Mouse (Mus musculus) lung, embryonic 15.5 days (tissue): ENCODE measurements around the gene Txlng. TPM values are rescaled to one million over a fixed set of nuclear protein-coding genes. Genes with fewer than 3 reads are reported as not detected.

Experiments used
- ATAC-seq: fragments of 200-750 bp; cut with Nextera tagmentation; 2 replicates; pipeline ENCODE4 v1.8.0; 2017; ENCODE audit warnings: moderate number of reproducible peaks, borderline replicate concordance; ENCODE audit not compliant: low FRiP score, low TSS enrichment; ENCODE audit errors: extremely low read depth
- H3K27ac ChIP-seq: fragments of 300-500 bp; sonication (generic); 2 replicates; pipeline ENCODE4 v1.5.1; 2015; ENCODE audit warnings: moderate library complexity, mild to moderate bottlenecking, inconsistent platforms
- H3K27me3 ChIP-seq: fragments of 300-500 bp; sonication (generic); 2 replicates; pipeline ENCODE4 v1.6.1; 2015; ENCODE audit warnings: inconsistent platforms
- H3K36me3 ChIP-seq: fragments of 300-500 bp; sonication (generic); 2 replicates; pipeline ENCODE4 v1.6.1; 2015; ENCODE audit warnings: inconsistent platforms
- H3K4me1 ChIP-seq: fragments of 300-500 bp; sonication (generic); 2 replicates; pipeline ENCODE4 v1.6.1; 2015; ENCODE audit warnings: inconsistent platforms
- H3K4me2 ChIP-seq: fragments of 300-500 bp; sonication (generic); 2 replicates; pipeline ENCODE4 v1.6.1; 2015; ENCODE audit warnings: inconsistent platforms, mild to moderate bottlenecking, moderate library complexity
- H3K4me3 ChIP-seq: fragments of 300-500 bp; sonication (generic); 2 replicates; pipeline ENCODE4 v1.5.1; 2015; ENCODE audit warnings: mild to moderate bottlenecking, inconsistent platforms
- H3K9ac ChIP-seq: fragments of 300-500 bp; sonication (generic); 2 replicates; pipeline ENCODE4 v1.6.1; 2015; ENCODE audit warnings: inconsistent platforms
- H3K9me3 ChIP-seq: fragments of 300-500 bp; sonication (generic); 2 replicates; pipeline ENCODE4 v1.6.1; 2016; ENCODE audit warnings: inconsistent platforms
- WGBS: fragments of 180-500 bp; shearing (Covaris S2); methylation state at CpG from one replicate; pipeline ENCODE4 v1.1.7; 2015; 5-methylcytosine and 5-hydroxymethylcytosine counted together
- polyA plus RNA-seq: library from polyadenylated mRNA; unstranded; fragments of >200 nt; fragmentation: Nextera tagmentation; extraction: Ambion mirVana; gene quantifications from 2 replicates; pipeline ENCODE4 v1.2.1, GENCODE M21; 2015

Txlng gene
- polyA plus RNA-seq, result 12.2 and 13.1 TPM in 2 replicates

GRCm38 (mm10) chrX:162829203-162829708 is at the start of gene Txlng:
Gene Txlng, minus strand, starts transcription at chrX:162829454.
- WGBS, result 9% methylated on average over 36 of the region's 37 CpGs

GRCm38 (mm10) chrX:162878236-162878635 is 49.0 kb upstream of the Txlng start:
- H3K36me3 ChIP-seq, result no peaks in the 10 kb centered on the region; the same call in 1 of the 2 replicates
- H3K4me3 ChIP-seq, result no peak overlapping the region
- H3K27me3 ChIP-seq, result no peaks in the 10 kb centered on the region
- no peak overlapping the region for H3K4me2 ChIP-seq
- ATAC-seq, result no peak
- no peaks in the 10 kb centered on the region for H3K4me1 ChIP-seq
- WGBS, result 87% methylated on average over 3 of the region's 3 CpGs
- no peak overlapping the region for H3K9ac ChIP-seq
- no peak overlapping the region for H3K27ac ChIP-seq
- no peaks in the 10 kb centered on the region for H3K9me3 ChIP-seq

More at GRCm38 (mm10) chrX:162829203-162829708, at the start of gene Txlng:
- Histone ChIP-seq H3K36me3 (no peaks in the 10 kb centered on the region), H3K27ac (no peak within 1 kb of the TSS), H3K4me1 (no peaks in the 10 kb centered on the region), H3K4me3 (peak within 1 kb of the TSS; percentile 62), H3K4me2 (peak within 1 kb of the TSS; percentile 86), H3K27me3 (no peaks in the 10 kb centered on the region), H3K9ac (peak within 1 kb of the TSS; percentile 53), H3K9me3 (no peaks in the 10 kb centered on the region)
- ATAC-seq, result peak; percentile 99

GRCm38 (mm10) chrX:162873761-162874160 is 44.5 kb upstream of the Txlng start:
- no peak overlapping the region for H3K4me3 ChIP-seq
- no peak overlapping the region for H3K27ac ChIP-seq
- no peaks in the 10 kb centered on the region for H3K4me1 ChIP-seq
- 85% methylated on average over 2 of the region's 2 CpGs for WGBS
- H3K27me3 ChIP-seq, result no peaks in the 10 kb centered on the region
- no peaks in the 10 kb centered on the region for H3K9me3 ChIP-seq
- H3K9ac ChIP-seq, result no peak overlapping the region
- no peak for ATAC-seq
- H3K4me2 ChIP-seq, result no peak overlapping the region
- H3K36me3 ChIP-seq, result no peaks in the 10 kb centered on the region; the same call in 1 of the 2 replicates

GRCm38 (mm10) chrX:162871734-162872517 is 42.7 kb upstream of the Txlng start:
- H3K4me1 ChIP-seq, result no peaks in the 10 kb centered on the region
- H3K9me3 ChIP-seq, result no peaks in the 10 kb centered on the region
- ATAC-seq, result no peak
- no peak overlapping the region for H3K4me2 ChIP-seq
- H3K27me3 ChIP-seq, result no peaks in the 10 kb centered on the region
- no peak overlapping the region for H3K9ac ChIP-seq
- WGBS, result 37% methylated on average over 4 of the region's 4 CpGs
- H3K27ac ChIP-seq, result no peak overlapping the region
- H3K36me3 ChIP-seq, result no peaks in the 10 kb centered on the region
- no peak overlapping the region for H3K4me3 ChIP-seq

- H3K4me1 ChIP-seq, result no peaks in the 10 kb centered on the region
- no peaks in the 10 kb centered on the region for H3K27me3 ChIP-seq
- ATAC-seq, result no peak
- no peak overlapping the region for H3K27ac ChIP-seq
- H3K4me3 ChIP-seq, result no peak overlapping the region
- WGBS, result 65% methylated on average over 3 of the region's 3 CpGs
- no peak overlapping the region for H3K4me2 ChIP-seq
- H3K36me3 ChIP-seq, result peaks cover 5% of the 10 kb centered on the region; the same call in 1 of the 2 replicates
- no peak overlapping the region for H3K9ac ChIP-seq
- H3K9me3 ChIP-seq, result no peaks in the 10 kb centered on the region
These were observed 39.2 kb upstream of the Txlng start for GRCm38 (mm10) chrX:162868294-162868965.

GRCm38 (mm10) chrX:162848682-162849081 is 19.4 kb upstream of the Txlng start:
- WGBS, result 90% methylated on average over 1 of the region's 1 CpGs
- ATAC-seq, result no peak
- H3K27ac ChIP-seq, result no peak overlapping the region
- no peak overlapping the region for H3K4me2 ChIP-seq
- H3K9ac ChIP-seq, result no peak overlapping the region
- H3K4me3 ChIP-seq, result no peak overlapping the region
- H3K27me3 ChIP-seq, result no peaks in the 10 kb centered on the region
- no peaks in the 10 kb centered on the region for H3K9me3 ChIP-seq
- no peaks in the 10 kb centered on the region for H3K36me3 ChIP-seq
- H3K4me1 ChIP-seq, result no peaks in the 10 kb centered on the region

GRCm38 (mm10) chrX:162845531-162845930 is 16.3 kb upstream of the Txlng start:
- H3K4me2 ChIP-seq, result no peak overlapping the region
- H3K9me3 ChIP-seq, result no peaks in the 10 kb centered on the region
- no peak overlapping the region for H3K27ac ChIP-seq
- ATAC-seq, result no peak
- H3K4me3 ChIP-seq, result no peak overlapping the region
- no peaks in the 10 kb centered on the region for H3K4me1 ChIP-seq
- no peaks in the 10 kb centered on the region for H3K36me3 ChIP-seq
- no peaks in the 10 kb centered on the region for H3K27me3 ChIP-seq
- WGBS, result 75% methylated on average over 3 of the region's 3 CpGs
- no peak overlapping the region for H3K9ac ChIP-seq

- Histone ChIP-seq H3K9me3 (no peaks in the 10 kb centered on the region), H3K4me3 (no peak overlapping the region), H3K9ac (no peak overlapping the region), H3K4me1 (no peaks in the 10 kb centered on the region), H3K27me3 (no peaks in the 10 kb centered on the region), H3K27ac (no peak overlapping the region), H3K4me2 (no peak overlapping the region), H3K36me3 (no peaks in the 10 kb centered on the region)
- no peak for ATAC-seq
- WGBS, result 62% methylated on average over 8 of the region's 8 CpGs
These were observed 15.3 kb upstream of the Txlng start for GRCm38 (mm10) chrX:162844447-162845100.

- Histone ChIP-seq H3K9ac (no peak overlapping the region), H3K36me3 (no peaks in the 10 kb centered on the region), H3K4me1 (no peaks in the 10 kb centered on the region), H3K4me3 (no peak overlapping the region), H3K27ac (no peak overlapping the region), H3K9me3 (no peaks in the 10 kb centered on the region), H3K27me3 (no peaks in the 10 kb centered on the region), H3K4me2 (no peak overlapping the region)
- ATAC-seq, result no peak
- 38% methylated on average over 3 of the region's 3 CpGs for WGBS
These were observed 2.8 kb upstream of the Txlng start for GRCm38 (mm10) chrX:162832101-162832500.

- no peaks in the 10 kb centered on the region for H3K36me3 ChIP-seq
- H3K9ac ChIP-seq, result no peak overlapping the region
These were observed 2.3 kb upstream of the Txlng start for GRCm38 (mm10) chrX:162831542-162831941.

GRCm38 (mm10) chrX:162831036-162831435 is 1.8 kb upstream of the Txlng start:
- H3K4me1 ChIP-seq, result no peaks in the 10 kb centered on the region
- no peak overlapping the region for H3K4me3 ChIP-seq
- H3K27me3 ChIP-seq, result no peaks in the 10 kb centered on the region
- H3K9ac ChIP-seq, result no peak overlapping the region
- H3K27ac ChIP-seq, result no peak overlapping the region
- H3K9me3 ChIP-seq, result no peaks in the 10 kb centered on the region
- H3K36me3 ChIP-seq, result no peaks in the 10 kb centered on the region
- H3K4me2 ChIP-seq, result no peak overlapping the region
- ATAC-seq, result no peak
- 31% methylated on average over 1 of the region's 1 CpGs for WGBS

More at GRCm38 (mm10) chrX:162831542-162831941, 2.3 kb upstream of the Txlng start:
- Histone ChIP-seq H3K4me2 (no peak overlapping the region), H3K4me3 (no peak overlapping the region), H3K27me3 (no peaks in the 10 kb centered on the region), H3K4me1 (no peaks in the 10 kb centered on the region), H3K9me3 (no peaks in the 10 kb centered on the region), H3K27ac (no peak overlapping the region)
- 60% methylated on average over 1 of the region's 1 CpGs for WGBS
- no peak for ATAC-seq
